Mouse (Mus musculus): ENCODE data around the gene Fndc5.

Fndc5 gene

DNA sequence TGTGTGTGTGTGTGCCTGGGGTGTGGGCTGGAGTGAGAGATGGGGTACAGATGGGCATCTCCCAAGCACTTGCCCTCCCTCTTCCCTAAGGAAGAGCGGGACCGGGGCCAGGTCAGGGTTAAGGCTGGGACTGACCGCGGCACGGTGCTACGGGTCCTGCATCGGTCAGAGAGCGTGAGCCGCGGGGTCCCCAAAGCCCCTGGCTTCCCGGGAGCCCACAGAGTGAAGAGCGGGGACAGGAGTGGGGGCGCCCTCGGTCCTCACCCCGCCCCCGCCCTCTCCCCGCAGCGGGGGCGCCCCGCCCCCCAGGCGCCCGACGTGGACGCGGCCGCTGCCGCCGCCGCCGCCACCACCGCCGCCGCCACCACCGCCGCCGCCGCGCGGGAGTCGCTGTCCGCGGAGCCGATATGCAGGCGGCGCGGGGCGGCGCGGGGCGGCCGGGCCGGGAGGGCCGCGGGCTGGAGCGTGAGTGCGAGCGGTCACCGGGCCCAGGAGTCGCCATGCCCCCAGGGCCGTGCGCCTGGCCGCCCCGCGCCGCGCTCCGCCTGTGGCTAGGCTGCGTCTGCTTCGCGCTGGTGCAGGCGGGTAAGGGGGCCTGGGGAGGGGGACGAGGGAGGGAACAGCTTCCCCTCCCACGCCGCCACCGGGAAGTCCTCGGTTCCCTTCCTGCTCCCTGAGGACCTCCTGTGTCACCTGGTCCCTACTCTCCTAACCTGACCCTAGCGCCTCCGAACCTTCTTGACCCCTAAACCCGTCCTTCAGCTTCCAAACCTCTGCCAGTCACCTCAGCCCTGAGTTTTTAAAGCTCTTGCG is at the start of gene Fndc5:
Fndc5 (plus strand) TSS at position 421 of the 813 bp plus-strand sequence.
- peak; percentile 31 for DNase-seq (ENCODE audit: low read depth, low spot score)

DNA sequence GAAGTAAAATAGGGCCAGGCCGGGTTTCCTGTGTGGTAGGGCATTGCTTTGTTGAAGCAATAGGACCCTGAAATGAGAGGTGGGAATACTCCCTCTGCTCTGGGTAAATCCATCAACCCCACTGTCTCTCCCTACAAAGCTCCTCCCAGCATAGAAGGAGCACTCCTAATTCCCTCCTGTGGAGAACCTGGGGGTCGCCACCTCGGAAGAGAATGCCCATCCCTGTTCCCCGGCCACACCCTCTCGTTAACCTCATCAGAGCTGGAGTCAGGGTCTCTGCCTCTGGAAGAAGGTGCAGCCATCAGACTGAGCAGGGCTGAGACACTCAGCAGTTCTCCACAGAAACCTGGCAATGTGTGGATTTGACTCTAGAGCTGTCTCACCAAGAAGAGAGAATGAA is 48.9 kb upstream of the Fndc5 start:
- DNase-seq (ENCODE audit: low read depth, low spot score) = no peak

DNA sequence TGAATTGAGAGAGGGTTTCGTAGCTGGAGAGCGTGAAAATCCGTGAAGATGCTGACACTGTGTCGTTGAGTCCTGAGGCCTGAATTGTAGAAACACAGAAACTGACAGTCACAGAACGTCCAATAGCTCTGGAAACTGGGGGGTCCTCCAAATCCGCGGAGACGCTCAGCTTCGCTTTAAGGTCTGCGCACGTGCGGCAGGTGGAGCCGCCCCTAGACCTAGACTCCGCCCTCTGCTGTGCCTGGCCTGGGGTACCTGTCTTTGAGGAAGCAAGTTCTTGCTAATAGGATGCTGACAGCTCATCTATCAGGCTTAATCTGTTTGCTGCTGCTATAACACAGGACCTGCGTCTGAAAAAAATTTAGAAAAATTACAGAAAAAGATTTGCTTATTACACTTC is 41.5 kb upstream of the Fndc5 start:
- DNase-seq (ENCODE audit: low read depth, low spot score) = no peak

DNA sequence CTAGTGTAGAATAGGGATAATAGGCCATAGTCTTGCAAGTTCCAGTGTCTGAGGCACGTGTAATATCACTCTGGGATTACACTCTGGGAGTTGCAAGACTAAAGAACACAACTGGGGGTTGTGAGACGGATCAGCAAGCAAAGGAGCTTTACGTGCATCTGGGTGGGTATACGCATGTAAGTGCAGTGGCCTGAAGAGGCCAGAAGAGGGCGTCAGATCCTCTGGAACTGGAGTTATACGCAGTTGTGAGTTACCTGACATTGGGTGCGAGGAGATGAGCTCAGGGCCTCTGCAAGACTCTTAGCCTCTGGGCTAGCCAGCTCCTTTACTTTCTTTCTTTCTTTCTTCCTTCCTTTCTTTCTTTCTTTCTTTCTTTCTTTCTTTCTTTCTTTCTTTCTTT is 39.8 kb upstream of the Fndc5 start:
- no peak for DNase-seq (ENCODE audit: low read depth, low spot score)

DNA sequence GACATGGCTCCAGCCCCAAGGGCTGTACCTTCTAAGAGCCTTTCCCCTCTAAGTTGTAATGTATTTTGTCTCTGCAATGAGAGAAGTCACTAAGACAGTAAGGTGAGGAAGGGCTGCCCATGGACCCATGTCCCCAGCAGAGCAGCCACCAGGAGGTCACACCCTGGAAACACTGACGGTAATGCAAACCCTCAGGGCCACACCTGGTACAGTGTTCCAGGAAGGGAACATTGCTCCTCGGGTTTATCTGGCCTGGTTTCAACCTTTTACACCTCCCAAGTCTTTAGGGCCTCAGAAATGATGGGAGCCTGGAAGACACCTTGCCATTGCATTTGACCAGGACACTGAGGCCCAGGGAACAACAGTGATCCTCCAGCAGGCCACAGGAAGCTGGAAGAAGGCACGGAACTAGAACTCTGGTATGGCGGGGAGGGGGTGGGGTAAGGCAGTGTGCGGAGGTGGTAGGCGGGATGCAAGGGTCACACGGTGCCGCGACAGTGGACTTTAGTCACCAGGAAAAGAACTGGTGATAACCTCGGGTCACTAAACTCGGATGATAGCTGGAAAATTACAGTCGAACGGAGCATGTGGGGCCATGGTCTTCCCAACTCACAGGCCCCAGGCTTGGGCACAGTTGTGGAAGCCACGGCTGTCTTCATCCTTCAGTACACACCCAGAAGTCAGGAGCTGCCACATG is 34.5 kb upstream of the Fndc5 start:
- no peak for DNase-seq (ENCODE audit: low read depth, low spot score)

DNA sequence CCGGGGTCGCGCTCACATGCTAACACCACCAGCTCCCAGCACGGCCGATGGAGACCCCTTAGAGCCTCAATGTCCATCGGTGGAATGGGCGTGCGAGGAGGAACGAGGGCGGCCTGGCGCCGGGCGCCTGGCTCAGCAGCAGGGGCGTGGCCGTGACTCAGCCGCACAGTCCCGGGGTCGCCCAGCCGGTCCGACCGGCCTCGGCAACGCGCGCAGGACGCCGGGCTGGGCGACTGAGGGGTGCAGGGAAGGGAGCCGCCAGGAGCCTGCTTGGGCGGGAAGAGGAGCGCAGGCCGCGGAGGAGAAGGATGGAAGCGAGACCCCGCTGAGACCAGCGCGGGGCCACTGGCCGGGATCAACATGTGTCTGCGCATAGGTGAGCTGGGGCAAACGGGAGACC is 31.4 kb upstream of the Fndc5 start, which contains the start of gene Tmem54:
Tmem54 (plus strand) TSS at position 193 of the 400 bp plus-strand sequence.
- no peak for DNase-seq (ENCODE audit: low read depth, low spot score)

DNA sequence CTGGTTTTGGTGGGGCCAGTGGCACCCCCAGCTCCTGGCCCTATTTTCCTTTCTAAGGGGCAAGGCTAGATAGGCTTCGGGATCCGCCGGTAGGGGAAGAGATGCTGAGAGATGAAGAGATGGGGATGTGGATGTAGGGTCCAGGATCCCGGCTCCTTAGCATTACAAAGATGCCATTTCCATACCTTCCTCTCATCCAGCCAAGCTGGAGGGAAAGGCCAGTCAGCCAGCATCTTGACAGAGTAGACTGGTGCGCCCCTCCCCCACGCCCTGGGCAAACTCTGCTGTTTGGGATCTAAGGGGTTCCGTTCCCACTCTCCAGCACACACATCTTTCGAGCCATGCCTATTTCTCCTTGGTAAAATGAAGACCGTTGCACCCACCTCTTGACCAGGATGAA is 30.7 kb upstream of the Fndc5 start:
- DNase-seq (ENCODE audit: low read depth, low spot score) = no peak

DNA sequence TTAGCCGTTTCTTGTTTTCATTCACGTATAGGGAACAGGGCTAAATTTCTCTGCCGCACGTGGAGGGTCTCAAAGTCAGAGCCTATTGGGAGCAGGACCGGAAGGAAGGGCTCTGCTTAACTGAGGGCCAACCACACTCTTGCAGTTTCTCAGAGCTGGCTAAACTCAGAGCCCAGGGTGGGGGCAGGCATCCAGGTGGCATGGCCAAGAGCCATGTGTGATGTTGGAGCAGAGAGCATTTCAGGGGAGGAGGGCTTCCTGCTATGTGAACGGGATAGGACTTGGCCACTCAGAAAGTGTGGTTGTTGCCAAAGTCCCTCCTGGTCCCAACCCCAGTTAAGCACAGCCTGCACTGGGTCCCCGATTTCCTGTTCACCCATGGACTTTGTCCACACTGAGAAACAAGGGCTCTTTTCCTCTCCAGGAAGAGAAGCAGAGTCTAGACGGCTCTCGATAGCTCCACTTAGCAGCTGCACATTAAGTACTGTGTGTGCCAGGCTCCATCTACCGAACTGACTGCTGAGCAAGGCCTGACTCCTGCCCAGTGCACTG is 29.4 kb upstream of the Fndc5 start:
- no peak for DNase-seq (ENCODE audit: low read depth, low spot score)

DNA sequence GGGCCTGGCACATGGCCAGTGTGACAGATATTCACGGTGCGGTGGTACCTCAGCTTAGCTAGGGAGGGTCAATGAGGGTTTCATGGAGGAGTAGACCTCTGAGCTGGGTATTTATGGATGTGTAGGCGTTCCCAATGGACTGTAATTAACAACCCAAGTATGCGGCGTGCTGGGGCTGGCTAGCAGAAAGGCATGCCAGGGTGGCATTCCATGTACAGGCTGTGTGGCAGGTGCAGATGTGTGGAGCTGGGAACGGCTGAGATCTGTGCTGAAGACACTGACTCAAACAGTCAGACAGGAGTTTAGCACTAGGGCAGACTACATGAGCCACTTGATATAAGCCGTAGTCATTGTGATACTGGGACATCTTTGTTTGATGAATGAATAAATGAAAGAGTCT is 28.2 kb upstream of the Fndc5 start:
- no peak for DNase-seq (ENCODE audit: low read depth, low spot score)

DNA sequence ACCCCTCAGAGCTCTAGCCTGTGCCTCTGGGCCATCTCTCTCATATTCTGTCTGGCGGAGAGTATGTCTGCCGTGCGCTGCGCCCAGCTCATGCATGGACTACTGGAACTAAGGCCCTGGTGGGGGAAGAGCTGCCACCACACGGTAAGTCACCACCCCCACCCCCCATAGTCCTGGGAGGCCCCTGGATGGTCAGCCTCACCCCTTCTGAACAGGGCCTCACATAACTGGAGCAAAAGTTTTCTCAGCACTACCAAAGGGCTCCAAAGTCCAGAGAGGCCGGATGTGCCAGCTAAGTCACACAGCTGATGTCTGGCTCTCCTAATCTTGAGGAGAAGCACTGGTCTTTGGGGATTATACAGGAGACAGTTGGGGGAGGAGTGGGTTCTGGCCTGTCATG is 26.0 kb upstream of the Fndc5 start:
- DNase-seq (ENCODE audit: low read depth, low spot score) = no peak

DNA sequence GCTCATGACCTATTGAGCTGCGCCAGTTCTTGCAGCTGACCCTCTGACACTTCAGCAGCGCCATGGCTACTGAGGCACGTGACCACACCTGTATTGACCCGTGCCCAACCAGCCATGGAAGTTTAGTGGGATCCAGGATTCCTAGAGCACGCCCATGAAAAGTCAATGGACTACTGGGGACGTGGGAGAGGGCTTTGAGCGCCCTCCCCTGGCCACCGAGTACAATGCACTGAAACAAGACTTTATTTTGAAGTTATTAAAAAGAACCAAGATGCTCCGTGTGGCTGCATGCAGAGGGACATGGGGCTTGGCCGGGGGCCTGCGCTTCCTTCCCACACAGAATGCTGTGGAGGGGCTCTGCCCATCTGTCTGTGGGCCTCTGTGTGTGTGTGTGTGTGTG is 25.4 kb upstream of the Fndc5 start:
- no peak for DNase-seq (ENCODE audit: low read depth, low spot score)

DNA sequence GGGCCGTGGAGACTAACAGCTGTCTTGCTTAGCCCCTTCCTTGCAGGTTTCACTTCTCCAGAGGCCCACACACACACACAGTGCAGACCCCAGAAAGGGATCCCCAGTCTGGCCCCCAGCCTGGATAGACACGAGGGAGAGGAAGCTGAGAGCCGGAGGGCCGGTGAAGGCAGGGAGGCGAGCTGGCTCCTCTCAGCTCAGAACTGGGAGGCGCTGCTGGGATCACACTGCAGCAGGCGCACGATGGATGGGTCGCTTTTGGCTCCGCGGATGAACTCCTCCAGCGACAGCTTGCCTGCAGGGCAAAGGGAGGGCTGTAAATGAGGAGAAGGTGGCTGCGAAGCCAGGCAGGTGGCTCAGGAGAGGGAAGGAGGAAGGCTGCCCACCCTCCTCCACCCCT is 24.6 kb upstream of the Fndc5 start:
- DNase-seq (ENCODE audit: low read depth, low spot score) = no peak

DNA sequence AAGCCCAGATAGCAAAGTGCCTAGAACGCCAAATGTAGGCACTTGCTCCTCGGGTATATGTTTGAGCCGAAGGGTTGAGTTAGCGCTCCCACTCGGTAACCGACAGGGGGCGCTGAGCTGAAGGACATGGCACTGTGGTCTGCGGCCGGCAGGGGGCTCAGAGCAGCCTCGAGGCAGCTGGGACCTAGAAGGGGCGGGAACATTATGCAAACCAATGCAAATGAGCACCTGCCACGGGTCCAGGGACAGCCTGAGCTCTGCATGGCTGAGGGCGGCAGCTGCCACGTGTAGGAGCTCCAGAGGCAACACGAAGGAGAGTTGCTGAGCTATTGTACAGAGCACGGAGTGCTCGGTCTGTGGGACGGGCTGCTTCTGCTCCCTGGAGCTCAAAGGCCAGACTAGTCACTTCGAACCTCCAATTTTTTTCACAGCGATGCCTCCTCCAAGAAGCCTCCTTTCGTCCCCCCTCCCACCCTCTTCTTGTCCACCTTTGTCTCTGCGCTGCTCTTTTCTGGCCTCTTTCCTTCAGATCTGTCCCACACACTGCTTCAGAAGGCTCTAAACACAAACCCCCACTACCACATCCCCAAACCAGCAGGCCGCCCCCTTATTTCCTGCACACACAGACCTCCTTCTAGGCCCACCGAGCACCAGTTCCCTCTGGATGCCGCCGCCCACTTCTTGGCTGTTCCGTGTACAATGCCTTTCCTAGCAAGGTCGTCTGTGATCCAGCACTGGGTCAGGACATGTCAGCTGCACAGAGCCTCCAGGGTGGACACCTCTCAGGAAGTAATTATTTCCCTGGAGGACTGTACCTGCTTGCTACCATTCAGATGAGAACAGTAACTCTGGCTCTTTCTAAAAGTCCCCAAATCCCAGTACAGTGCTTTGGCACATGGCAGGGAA is 23.5 kb upstream of the Fndc5 start:
- DNase-seq (ENCODE audit: low read depth, low spot score) = peak; percentile 77

DNA sequence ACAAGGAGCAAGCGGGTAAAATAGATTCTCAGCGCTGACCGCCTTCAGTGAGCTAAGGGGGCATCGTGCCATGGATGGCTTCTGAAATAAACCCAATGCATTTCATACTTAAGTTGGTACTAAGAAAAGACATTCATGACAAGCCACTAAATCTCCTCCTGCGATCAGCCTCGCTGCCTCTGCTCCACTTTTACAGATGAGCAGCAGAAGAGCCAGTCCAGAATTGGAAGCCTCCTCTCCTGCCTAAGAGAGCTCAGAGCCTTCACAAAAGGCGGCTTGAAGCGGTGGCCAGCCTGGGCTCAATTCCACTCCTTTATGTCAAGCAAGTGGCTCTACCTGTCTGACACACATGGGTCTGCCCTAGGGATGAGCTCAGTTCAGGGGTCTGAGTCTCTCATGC is 20.1 kb upstream of the Fndc5 start:
- no peak for DNase-seq (ENCODE audit: low read depth, low spot score)

DNA sequence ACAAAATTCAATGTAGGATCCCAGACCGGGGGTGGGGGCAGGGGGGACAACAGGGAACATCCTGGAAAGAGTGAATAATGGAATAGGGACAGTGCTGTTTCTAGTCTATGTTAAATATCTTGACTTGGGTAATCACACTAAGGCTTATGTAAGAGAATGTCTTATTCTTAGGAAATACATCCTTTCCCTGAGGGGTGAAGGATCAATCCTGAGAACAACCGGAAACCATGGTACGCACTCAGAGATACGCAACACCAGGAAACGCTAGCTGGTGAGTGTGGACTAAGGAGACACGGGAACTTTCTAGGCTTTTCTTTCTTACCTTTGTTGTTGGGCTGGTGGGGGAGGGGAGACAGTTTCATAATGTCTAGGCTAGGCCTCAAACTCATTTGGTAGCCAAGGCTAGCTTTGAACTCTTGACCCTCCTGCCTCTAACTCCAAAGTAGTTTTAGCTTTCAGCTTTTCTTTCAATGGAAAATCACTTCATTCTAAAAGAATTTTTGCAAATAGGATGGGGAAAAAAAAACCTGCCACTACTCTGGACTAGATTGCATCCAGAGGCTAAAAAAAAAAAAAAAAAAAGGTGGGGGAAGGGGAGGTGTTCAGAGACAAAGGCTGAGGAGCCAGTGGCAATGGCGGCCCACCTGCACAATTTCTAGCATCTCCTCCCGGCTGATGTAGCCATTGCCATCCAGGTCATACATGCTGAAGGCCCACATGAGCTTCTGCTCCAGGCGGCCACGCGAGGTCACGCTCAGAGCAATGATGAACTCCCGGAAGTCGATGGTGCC is 18.9 kb upstream of the Fndc5 start:
- no peak for DNase-seq (ENCODE audit: low read depth, low spot score)

DNA sequence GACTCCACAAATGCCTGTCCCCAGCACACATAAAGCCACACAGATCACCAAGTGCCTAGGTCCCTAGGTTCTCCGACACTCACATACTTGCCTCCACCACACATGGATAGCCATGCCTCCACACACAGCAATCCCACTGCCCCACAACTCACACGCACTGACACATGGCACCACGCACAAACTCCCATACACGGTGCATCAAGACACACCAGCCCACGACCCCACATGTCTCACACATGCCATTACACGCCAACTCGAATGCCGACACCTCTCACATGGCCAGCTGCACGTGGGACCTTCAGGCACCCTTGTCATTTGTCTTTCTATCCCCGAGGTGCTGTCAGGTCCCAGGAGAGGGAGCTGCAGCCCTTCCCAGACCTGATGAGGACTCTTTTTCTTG is 17.1 kb upstream of the Fndc5 start:
- no peak for DNase-seq (ENCODE audit: low read depth, low spot score)

DNA sequence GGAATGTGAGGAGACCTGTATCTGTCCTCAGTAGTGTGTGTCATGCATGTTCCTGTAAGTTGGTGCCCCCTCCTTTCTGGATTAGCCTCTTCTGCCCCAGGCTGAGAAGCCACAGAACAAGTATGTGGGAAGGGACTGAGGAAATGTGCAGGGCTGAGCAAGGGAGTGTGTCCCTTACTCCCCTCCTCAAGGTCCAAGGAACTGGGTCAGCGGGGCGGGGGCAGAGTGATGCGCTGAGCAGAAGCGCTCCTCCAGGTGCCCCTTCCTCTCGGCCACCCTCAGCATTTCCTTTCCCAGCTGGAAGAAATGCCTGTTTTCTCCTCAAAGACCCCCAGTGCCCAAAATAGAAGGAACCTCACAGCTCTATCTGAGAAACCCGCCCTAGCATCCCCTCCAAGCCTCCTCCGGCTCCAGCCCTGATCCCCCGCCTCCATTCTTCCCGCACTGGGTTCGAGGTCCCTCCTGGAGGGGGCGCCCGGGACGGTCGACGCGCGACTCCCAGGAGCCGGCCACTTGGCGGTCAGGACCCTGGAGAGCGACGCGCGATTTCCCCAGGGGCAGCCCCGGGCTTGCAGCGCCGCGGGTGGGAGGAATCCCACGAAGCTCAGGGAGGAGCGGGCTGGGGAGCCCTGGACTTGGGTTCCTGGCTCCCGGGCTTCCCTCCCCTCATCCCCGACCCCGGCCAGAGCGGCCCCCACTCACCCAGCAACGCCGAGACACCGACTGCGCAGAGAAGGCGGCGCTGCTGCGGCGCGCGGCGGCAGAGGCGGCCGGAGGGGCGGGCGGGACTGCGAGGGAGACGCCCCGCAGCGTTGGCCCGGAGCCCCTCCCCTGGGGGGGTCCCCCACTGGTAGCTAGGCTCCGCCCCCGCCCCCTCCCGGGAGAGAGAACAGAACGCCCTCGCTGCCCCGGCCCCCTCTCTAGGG is 16.0 kb upstream of the Fndc5 start:
- peak; percentile 80 for DNase-seq (ENCODE audit: low read depth, low spot score)

DNA sequence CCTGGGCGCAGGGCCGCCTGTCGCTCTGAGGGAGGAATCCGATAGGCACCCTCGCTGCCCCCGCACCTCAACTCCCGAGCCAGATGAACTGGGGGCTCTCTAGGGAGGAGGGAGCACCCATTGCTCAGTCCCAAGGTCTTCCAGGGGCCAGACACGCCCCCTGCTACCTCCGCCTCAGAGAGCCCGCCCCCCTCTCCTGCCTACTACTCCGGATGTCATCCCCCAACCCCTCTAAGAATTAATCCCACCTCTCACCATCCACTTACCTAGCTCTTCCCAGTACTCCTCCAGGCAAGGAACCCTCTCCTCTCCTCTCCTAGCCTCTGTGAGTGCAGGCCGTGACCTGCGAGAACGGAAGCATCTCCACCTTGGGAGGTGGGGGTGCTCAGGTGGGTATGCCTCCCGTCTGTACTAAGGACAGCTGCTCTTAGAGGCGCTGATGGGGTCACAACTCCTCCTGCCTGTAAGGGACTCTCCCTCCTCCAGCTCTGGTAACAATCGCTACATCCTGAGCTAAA is 15.2 kb upstream of the Fndc5 start, which contains the start of gene Hpca:
Hpca (minus strand) TSS at position 468 of the 518 bp plus-strand sequence.
- peak; percentile 11 for DNase-seq (ENCODE audit: low read depth, low spot score)

DNA sequence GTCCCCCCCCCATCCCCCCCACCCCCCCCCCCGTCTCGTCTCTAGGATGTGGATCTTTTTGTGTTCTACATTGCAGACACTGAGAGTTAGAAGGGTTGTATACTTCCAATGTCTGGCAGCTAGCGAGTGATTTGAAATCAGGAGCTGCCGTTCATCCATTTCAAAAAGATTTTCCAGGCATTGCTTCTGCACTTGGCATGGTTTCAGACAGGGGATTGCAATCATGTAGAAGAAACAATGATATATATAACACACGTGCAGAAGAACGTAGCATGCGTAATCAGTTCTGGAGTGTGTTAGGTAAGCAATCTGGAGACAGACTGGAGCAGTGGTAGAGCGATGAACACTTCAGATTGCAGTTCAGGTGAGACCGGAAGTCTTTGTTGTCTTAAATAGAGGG is 14.7 kb upstream of the Fndc5 start:
- peak; percentile 14 for DNase-seq (ENCODE audit: low read depth, low spot score)

DNA sequence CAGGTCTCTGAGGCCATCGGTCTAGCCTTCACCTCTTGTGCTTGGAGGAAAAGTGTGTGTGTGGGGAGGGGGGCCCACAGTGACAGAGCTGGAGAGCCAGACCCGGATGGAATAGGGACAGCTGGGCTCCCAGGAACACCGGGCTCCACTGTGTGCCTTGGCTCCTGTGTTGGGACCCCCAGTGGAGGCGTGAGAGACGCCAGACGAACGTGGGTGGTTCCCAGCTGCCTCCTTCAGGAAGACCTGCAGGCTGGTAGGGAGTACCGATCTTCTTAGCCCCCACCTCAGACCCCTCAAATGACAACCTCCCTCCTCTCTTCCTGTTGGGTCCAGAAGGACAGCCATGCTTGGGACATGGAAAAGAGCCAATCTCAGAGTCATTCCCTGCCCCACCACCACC is 14.1 kb upstream of the Fndc5 start:
- DNase-seq (ENCODE audit: low read depth, low spot score) = no peak
